Mouse (Mus musculus): ENCODE results near the gene Ccdc50.

DNA sequence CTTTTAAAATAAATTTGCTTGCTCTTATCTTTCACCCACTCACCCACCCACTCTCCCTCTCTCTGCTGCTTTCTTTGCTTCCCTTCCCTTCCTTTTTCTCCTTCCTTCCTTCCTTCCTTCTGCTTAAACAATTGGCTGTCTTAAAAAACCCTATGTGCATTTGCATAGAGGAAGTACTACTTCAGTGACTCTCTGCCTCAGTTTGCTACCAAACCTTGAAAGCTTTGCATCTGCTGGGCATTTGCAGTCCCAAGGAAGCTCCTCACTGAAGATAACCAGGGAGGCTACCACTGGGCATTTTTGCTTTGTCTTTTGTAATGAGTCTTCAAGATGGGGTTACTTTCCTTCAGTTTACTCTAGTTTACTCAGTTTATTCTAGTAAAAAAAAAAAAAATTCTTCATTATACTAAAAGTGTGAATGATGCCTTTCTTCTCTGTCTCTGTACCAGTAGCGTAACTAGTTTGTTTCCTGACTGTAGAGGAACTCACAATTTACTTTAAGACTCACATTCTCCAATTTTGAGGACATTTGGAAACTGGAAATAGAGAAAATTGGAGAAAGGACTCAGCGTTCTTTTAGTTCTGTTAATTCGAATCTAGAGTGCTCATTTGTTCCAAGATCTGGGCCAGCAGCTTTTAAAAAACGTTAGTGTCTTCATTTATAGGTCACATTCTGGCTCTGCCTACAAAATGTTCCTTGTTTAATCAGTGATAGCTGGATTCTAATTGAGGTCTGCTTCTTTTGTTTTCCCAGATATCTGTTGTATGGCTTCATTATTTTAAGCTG lies 6.8 kb downstream of the Ccdc50 start:
- no peak for TF ChIP-seq CTCF (IDR thresholded peaks at IDR 0.05; ENCODE audit: low read depth, low read length)
- no peak for TF ChIP-seq POLR2A (IDR thresholded peaks at IDR 0.05; ENCODE audit: borderline replicate concordance, low read depth, low read length)
